Mouse (Mus musculus): ENCODE data around the gene Acod1. TPM values are rescaled to one million over a fixed set of nuclear protein-coding genes. Genes with fewer than 3 reads are reported as not detected.

The Acod1 gene
- total RNA-seq, 2 experiments from 2014 or later, result not detected

DNA sequence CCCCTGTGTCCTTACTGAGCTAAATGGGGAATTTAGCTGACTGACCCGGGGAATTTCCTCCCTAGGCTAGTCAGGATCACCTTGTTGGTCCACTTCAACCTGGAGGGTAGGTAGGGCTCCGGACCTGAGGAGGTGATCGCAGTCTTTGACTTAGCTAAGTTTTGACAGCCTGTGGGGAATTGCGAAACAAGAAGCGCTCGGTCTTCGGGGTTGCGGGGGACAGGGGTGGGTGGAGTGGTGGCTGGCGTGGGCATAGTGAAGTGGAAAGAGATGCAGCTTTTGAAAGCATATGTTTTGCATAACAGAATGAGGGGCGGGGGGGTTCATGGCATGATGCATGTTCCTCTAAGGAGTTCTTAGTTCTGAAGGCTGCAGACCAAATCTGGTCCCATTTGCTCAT is 24.0 kb downstream of the Acod1 start:
- intact Hi-C loops (cut with DNase I; ENCODE audit: low total_unique reads), result no loop called here
- no peak for DNase-seq

GRCm38 (mm10) chr14:103071471-103071870 is 24.7 kb downstream of the Acod1 start:
- intact Hi-C loops (cut with DNase I; ENCODE audit: low total_unique reads), result no loop called here
- DNase-seq, result no peak

GRCm38 (mm10) chr14:103072731-103073130 is 26.0 kb downstream of the Acod1 start:
- intact Hi-C loops (cut with DNase I; ENCODE audit: low total_unique reads), result no loop called here
- no peak for DNase-seq

- no peak for DNase-seq
- intact Hi-C loops (cut with DNase I; ENCODE audit: low total_unique reads), result no loop called here
Measured at GRCm38 (mm10) chr14:103073825-103074224, 27.0 kb downstream of the Acod1 start.

GRCm38 (mm10) chr14:103075166-103075565 is 28.4 kb downstream of the Acod1 start:
- intact Hi-C loops (cut with DNase I; ENCODE audit: low total_unique reads), result no loop called here
- no peak for DNase-seq

DNA sequence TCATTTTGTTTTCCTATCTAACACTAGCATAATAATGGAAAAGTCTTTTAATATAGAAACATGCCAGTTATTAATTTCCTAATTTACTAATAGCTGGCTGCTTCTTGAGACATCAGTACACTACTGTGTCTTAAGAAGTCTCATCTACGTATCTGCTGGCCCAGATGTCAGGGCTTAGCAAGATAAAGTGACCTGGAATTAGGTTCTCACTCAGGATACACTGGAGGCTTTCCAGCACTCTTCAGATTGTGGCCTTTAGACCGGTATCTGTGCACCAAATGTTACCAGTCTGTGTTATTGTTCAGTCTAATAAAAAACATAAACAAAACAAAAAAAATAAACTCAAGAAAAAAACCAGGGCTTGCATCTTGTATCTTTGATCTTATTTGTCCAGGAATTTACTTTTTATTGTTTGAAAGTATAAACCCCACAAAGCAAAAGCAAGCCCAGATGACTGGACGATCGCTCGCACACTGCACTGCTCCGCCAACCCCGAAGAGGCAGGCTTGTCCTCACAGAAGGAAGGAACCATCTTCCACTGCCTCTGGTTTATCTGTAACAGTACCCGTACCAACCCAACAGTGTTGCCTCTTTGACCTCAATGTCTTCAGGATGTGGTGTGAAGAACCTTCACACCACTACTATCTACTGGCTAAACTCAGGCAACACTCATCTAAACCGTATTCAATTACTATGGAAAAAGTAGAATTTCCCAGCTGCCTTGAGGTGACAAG is 30.7 kb downstream of the Acod1 start:
- DNase-seq, result no peak
- intact Hi-C loops (cut with DNase I; ENCODE audit: low total_unique reads), result no loop called here

- intact Hi-C loops (cut with DNase I; ENCODE audit: low total_unique reads), result no loop called here
- no peak for DNase-seq
Measured at GRCm38 (mm10) chr14:103078006-103078912, 31.5 kb downstream of the Acod1 start.

- intact Hi-C loops (cut with DNase I; ENCODE audit: low total_unique reads), result no loop called here
- DNase-seq, result no peak
Measured at GRCm38 (mm10) chr14:103079209-103079977, 32.6 kb downstream of the Acod1 start.

- intact Hi-C loops (cut with DNase I; ENCODE audit: low total_unique reads), result no loop called here
- no peak for DNase-seq
Measured at GRCm38 (mm10) chr14:103085840-103086533, 39.2 kb downstream of the Acod1 start.

- DNase-seq, result no peak
- intact Hi-C loops (cut with DNase I; ENCODE audit: low total_unique reads), result no loop called here
Measured at GRCm38 (mm10) chr14:103086671-103087324, 40.0 kb downstream of the Acod1 start.

DNA sequence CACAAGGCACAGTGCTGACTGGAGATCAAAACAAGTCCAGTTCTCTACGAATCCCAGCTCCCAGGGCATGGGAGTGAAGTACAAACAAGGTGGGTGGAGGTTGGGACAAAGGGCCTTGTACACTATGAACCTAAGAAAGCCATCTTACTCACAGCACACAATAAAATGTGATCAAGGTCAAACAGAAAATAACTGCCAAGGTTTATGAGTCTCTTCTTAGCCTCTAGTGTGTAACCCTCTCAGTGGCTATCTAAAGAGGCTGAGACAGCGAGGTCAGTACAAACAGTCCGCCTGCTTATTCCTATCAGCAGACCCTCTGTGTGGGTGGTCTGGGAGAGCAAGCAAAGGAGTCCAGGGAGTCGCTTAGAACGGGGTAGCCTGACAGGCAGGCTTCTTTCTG is 41.1 kb downstream of the Acod1 start:
- no peak for DNase-seq
- intact Hi-C loops (cut with DNase I; ENCODE audit: low total_unique reads), result no loop called here

DNA sequence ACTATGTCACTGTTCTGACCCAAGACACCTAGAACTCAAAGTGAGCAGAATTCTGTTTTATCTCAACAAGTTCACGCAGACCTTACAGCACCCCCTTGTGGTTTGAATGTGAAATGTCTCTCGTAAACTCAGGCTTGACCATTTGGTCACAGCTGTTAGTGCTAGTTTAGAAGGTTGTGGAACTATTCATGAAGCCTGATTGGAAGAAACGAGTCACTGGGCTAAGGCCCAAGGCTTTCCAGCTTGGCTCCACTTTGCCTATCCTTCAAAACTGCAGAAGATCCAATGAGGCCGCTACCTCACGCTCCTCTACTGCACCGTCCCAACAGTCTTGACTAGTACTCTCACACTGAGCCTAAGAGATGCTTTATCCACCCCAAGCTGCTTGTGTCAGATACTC is 41.8 kb downstream of the Acod1 start:
- no peak for DNase-seq
- intact Hi-C loops (cut with DNase I; ENCODE audit: low total_unique reads), result no loop called here

GRCm38 (mm10) chr14:103093236-103093635 is 46.5 kb downstream of the Acod1 start:
- intact Hi-C loops (cut with DNase I; ENCODE audit: low total_unique reads), result no loop called here
- no peak for DNase-seq

- intact Hi-C loops (cut with DNase I; ENCODE audit: low total_unique reads), result no loop called here
- no peak for DNase-seq
Measured at GRCm38 (mm10) chr14:103093670-103094069, 46.9 kb downstream of the Acod1 start.

GRCm38 (mm10) chr14:103095036-103095435 is 48.3 kb downstream of the Acod1 start:
- DNase-seq, result no peak
- intact Hi-C loops (cut with DNase I; ENCODE audit: low total_unique reads), result no loop called here

GRCm38 (mm10) chr14:103095826-103096225 is 49.0 kb downstream of the Acod1 start:
- intact Hi-C loops (cut with DNase I; ENCODE audit: low total_unique reads), result no loop called here
- no peak for DNase-seq

- intact Hi-C loops (cut with DNase I; ENCODE audit: low total_unique reads), result no loop called here
- DNase-seq, result no peak
Measured at GRCm38 (mm10) chr14:103096621-103097020, 49.8 kb downstream of the Acod1 start.

DNA sequence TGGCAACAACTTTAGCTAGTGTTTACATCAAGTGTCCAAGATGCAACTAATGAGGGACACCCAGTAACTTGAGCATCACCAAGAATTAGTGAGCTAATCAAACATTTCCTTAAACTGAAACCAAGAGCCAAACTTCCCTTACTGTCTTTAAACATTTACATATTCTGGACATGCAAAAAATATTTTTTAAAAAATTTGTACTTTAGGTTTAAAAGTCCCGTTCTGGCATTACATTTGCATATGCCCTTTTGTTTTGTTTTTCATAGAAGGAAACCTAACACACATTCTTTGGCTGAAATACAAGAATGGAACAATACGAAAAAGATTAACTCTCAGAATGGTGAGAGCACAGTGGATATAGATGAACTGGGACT is 51.4 kb downstream of the Acod1 start:
- no peak for DNase-seq
- intact Hi-C loops (cut with DNase I; ENCODE audit: low total_unique reads), result no loop called here

DNA sequence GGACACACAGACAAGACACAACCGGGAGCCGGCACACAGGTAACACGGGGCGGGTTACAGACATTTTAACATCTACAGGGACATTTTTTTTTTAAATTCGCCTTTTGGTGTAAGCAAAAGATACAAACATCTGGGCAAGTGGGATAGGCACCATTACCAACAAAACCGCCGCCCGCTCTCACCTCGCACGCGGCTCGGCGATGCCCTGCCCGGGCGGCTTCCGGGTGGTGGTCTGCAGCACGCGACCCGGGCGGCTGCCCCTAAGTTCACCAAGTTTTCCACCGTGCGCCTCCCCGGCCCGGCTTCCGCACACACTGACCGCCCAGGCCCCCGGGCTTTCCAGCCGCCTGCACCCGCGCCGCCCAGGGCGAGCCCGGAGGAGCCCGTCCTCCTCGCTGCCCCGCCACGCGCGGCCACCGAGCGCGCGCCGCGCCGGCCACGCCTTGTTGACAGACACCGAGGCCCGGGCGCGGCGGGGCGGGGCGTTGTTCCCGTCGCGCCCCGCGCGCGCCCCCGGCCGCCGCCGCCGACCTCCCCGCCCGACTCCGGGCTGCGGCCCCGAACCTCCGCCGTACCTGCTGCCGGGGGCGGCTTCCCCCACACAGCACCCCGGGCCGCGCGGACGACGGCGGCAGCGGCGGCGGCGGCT is 51.9 kb downstream of the Acod1 start:
- peak; percentile 92 for DNase-seq
- intact Hi-C loops (cut with DNase I; ENCODE audit: low total_unique reads), result no loop called here

Data from gastrocnemius, postnatal 14 days (tissue).